Mouse (Mus musculus) bone marrow, adult 2 months (tissue): ENCODE data around the gene Stc2.

Source experiments
- CTCF ChIP-seq: fragments of 200-500 bp; IDR thresholded peaks from 2 replicates; pipeline ENCODE4 v1.5.1; 2011; ENCODE audit warnings: low read length, control low read depth; ENCODE audit not compliant: control insufficient read depth, insufficient read depth
- POLR2A ChIP-seq: fragments of 200-500 bp; IDR thresholded peaks from 2 replicates; pipeline ENCODE4 v1.6.1; 2011; ENCODE audit warnings: low read depth, mild to moderate bottlenecking, control low read depth, low read length, borderline replicate concordance; ENCODE audit not compliant: control insufficient read depth

GRCm38 (mm10) chr11:31382145-31382544, 12.3 kb upstream of the Stc2 start:
- TF ChIP-seq CTCF (no peak), POLR2A (no peak)
